Mouse (Mus musculus): ENCODE data around the gene Tceal1. TPM values are rescaled to one million over a fixed set of nuclear protein-coding genes. Genes with fewer than 3 reads are reported as not detected.
"Not testable (repeated sequence)": the region's sequence is repeated elsewhere in the genome, so short reads cannot be mapped to it uniquely, and the experiment has no call there.

Gene Tceal1
- polyA plus RNA-seq, 1 experiment from 2014 or later: 27.7 TPM

DNA sequence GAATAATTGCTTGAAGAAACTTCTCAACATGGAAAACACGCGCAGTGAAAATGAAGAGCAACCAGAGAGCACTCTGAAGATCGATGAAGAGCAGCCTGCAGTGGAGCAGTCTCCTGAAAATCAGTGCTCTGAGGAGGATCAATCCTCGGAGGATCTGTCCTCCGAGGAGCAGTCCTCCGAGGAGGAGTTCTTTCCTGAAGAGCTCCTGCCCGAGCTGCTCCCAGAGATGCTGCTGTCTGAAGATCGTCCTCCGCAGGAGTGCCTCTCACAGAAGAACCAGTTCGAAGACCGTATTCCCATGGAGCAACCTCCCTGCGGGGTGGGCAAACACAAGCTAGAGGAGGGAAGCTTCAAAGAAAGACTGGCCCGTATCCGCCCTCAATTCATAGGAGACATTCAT lies 1.0 kb downstream of the Tceal1 start:
- Histone ChIP-seq H3K27me3 (replicated peaks; ENCODE audit: control insufficient read depth, insufficient read depth, low read length) (no peaks in the 10 kb centered on the region), H3K4me2 (ENCODE audit: low read length) (peak overlapping the region; percentile 55), H3K4me3 (ENCODE audit: low read length) (peak overlapping the region; percentile 50), H3K36me3 (ENCODE audit: control insufficient read depth, insufficient read depth, low read length) (no peaks in the 10 kb centered on the region), H3K4me1 (ENCODE audit: control insufficient read depth, insufficient read depth, low read depth, low read length) (no peaks in the 10 kb centered on the region), H3K27ac (ENCODE audit: low read depth, low read length) (peak overlapping the region; percentile 90), H3K9me3 (ENCODE audit: control insufficient read depth, low read length) (no peaks in the 10 kb centered on the region), H3K9ac (ENCODE audit: low read depth, low read length) (peak overlapping the region; percentile 72)
- WGBS: 26% methylated on average over 14 of the region's 14 CpGs
- peak; percentile 43; the same call in 1 of the 2 replicates for ATAC-seq

DNA sequence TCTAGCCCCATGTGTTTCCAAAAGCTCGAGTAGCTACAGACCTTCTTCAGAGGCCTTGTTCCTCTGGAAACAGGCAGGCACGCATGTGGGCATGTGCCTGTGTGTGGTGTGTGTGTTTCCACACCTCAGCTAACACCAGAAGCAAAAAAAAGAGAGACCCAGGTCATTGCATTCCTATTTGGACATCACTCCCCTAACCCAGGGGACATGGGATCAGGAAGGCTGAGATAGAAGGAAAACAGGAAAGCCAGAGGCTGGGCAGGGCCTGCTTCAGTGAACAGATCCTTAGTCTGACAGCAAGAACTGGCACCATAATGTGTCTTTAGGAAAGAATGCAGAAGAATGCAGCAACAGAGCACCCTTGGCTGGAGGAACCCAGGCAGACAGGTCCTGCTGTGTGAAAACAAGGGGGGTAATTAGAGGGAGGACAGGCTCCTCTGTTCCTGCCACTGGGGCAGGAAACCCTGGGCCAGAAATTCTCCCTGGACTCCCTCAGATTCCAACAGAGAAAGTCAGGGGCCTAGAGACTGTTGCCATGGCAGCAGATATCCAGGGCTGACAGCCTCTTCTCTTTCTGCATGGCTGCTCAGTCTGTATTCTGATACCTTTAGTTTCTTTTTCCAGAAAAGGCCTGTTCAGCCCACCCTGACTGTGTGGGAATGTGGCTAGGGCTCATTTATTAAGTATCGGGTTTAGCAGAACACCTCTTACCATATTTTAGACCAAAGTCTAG lies 7.1 kb downstream of the Tceal1 start:
- H3K9me3 ChIP-seq (ENCODE audit: control insufficient read depth, low read length); H3K4me2 ChIP-seq (ENCODE audit: low read length); H3K27ac ChIP-seq (ENCODE audit: low read depth, low read length); H3K27me3 ChIP-seq (replicated peaks; ENCODE audit: control insufficient read depth, insufficient read depth, low read length); H3K36me3 ChIP-seq (ENCODE audit: control insufficient read depth, insufficient read depth, low read length); H3K4me1 ChIP-seq (ENCODE audit: control insufficient read depth, insufficient read depth, low read depth, low read length); H3K4me3 ChIP-seq (ENCODE audit: low read length); H3K9ac ChIP-seq (ENCODE audit: low read depth, low read length): not testable (repeated sequence)
- peak; percentile 96 for ATAC-seq
- 21% methylated on average over 3 of the region's 3 CpGs for WGBS

DNA sequence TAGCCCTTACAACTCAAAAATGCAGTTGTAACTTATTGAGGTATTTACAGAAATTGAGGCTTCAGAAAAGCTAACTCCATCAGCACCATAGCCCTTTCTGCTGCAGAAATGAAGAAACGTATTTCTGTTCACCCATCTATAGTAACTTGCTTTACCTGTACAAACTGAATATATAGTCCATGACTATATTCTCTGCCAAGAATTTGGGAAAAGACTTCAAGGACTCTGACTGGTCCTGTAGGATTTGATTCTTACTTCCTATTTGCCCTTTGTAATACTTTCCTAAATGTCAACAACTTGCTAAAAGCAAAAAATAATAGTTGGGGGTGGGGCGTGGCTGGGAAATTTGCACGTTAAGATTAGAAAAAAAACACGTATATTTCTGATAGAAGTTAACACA lies 24.2 kb downstream of the Tceal1 start:
- WGBS: 92% methylated on average over 4 of the region's 4 CpGs
- no peak overlapping the region for H3K9ac ChIP-seq (ENCODE audit: low read depth, low read length)

DNA sequence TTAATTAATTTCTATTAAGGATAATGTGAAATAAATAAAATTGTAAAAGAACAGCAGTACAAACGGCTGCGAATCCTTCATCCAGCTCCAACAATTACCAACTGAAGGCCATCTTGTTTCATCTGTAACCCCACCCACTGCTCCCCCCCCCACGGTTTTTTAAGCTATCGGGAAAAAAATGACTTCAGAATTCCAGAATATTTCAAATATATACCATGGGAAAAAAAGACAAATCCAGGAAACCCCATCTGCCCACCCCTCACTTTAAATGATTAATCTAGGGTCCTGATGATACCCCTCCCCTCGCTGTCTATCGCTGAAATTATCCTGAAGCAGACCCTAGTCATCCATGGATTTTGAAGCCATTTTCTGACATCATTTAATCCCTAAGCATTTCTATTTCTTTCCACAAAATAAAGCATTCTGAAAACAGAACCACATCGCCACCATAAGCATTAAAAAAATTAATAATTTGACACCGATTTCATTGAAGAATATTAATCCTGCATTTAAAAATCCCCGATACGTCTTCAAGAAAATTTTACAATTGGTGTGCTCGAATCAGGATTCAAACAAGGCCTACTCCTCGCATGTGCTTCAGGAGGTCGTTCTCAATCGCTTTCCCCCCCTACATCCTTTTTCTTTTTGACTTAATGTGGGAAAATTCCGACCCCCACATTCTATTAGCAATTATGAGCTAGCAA lies 32.5 kb downstream of the Tceal1 start:
- Histone ChIP-seq H3K27ac (ENCODE audit: low read depth, low read length) (peak overlapping the region; percentile 66; the same call in 1 of the 2 replicates), H3K4me2 (ENCODE audit: low read length) (peak overlapping the region; percentile 33), H3K27me3 (replicated peaks; ENCODE audit: control insufficient read depth, insufficient read depth, low read length) (no peaks in the 10 kb centered on the region), H3K9me3 (ENCODE audit: control insufficient read depth, low read length) (no peaks in the 10 kb centered on the region), H3K4me1 (ENCODE audit: control insufficient read depth, insufficient read depth, low read depth, low read length) (peaks cover 7% of the 10 kb centered on the region), H3K9ac (ENCODE audit: low read depth, low read length) (peak overlapping the region; percentile 71), H3K36me3 (ENCODE audit: control insufficient read depth, insufficient read depth, low read length) (no peaks in the 10 kb centered on the region), H3K4me3 (ENCODE audit: low read length) (peak overlapping the region; percentile 53)
- no peak for ATAC-seq
- 23% methylated on average over 15 of the region's 15 CpGs for WGBS

More for the DNA sequence above, 24.2 kb downstream of the Tceal1 start:
- no peaks in the 10 kb centered on the region for H3K27me3 ChIP-seq (replicated peaks; ENCODE audit: control insufficient read depth, insufficient read depth, low read length)
- H3K4me2 ChIP-seq (ENCODE audit: low read length): no peak overlapping the region
- H3K27ac ChIP-seq (ENCODE audit: low read depth, low read length): no peak overlapping the region
- no peaks in the 10 kb centered on the region for H3K36me3 ChIP-seq (ENCODE audit: control insufficient read depth, insufficient read depth, low read length)
- ATAC-seq: no peak
- H3K4me3 ChIP-seq (ENCODE audit: low read length): no peak overlapping the region
- no peaks in the 10 kb centered on the region for H3K9me3 ChIP-seq (ENCODE audit: control insufficient read depth, low read length)
- H3K4me1 ChIP-seq (ENCODE audit: control insufficient read depth, insufficient read depth, low read depth, low read length): no peaks in the 10 kb centered on the region

DNA sequence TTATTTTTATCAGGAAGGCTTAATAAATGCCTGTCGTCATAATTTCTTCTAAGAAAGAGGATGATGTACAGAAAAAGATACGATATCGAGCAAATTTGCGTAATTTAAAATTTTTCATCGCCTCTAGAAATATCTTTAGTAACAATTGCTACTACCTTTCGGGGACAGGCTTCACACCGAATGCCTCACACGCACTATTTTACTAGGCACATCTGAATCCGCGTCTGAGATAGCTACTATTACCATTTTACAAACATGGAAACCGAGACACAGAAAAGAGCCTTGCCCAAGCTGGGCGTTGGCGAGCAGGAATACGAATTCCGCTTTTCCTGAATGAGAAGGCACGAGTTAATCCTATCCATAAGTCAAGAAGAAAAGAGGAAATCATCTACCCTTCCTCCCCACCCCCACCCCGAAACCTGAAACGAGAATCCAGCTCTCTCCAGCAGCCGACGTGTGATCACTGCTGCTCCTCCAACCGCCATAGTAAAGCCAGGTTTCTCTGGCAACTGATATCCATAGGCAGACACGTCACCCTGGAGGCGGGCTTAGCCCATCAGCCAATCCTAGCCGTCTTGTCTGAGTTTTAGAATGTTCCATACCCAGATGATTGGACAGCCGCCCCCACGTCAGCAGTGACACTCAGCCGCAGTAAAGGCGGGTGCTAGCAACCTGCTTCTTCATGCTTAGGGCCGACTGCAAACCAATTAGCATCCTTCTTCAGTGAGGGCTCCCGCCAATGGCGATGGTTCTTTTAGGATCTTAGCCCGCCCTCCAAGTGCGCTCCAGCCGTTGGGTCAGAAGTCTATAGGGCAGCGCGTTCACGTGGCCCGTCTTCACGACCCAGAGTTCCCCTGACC lies 33.2 kb downstream of the Tceal1 start:
- WGBS: 17% methylated on average over 39 of the region's 39 CpGs
- H3K27me3 ChIP-seq (replicated peaks; ENCODE audit: control insufficient read depth, insufficient read depth, low read length): no peaks in the 10 kb centered on the region
- H3K4me3 ChIP-seq (ENCODE audit: low read length): peak overlapping the region; percentile 53
- peak overlapping the region; percentile 71 for H3K9ac ChIP-seq (ENCODE audit: low read depth, low read length)
- ATAC-seq: peak; percentile 98
- peak overlapping the region; percentile 33; the same call in 1 of the 2 replicates for H3K4me2 ChIP-seq (ENCODE audit: low read length)
- H3K36me3 ChIP-seq (ENCODE audit: control insufficient read depth, insufficient read depth, low read length): no peaks in the 10 kb centered on the region
- H3K27ac ChIP-seq (ENCODE audit: low read depth, low read length): peak overlapping the region; percentile 87
- peaks cover 7% of the 10 kb centered on the region for H3K4me1 ChIP-seq (ENCODE audit: control insufficient read depth, insufficient read depth, low read depth, low read length)
- H3K9me3 ChIP-seq (ENCODE audit: control insufficient read depth, low read length): no peaks in the 10 kb centered on the region

DNA sequence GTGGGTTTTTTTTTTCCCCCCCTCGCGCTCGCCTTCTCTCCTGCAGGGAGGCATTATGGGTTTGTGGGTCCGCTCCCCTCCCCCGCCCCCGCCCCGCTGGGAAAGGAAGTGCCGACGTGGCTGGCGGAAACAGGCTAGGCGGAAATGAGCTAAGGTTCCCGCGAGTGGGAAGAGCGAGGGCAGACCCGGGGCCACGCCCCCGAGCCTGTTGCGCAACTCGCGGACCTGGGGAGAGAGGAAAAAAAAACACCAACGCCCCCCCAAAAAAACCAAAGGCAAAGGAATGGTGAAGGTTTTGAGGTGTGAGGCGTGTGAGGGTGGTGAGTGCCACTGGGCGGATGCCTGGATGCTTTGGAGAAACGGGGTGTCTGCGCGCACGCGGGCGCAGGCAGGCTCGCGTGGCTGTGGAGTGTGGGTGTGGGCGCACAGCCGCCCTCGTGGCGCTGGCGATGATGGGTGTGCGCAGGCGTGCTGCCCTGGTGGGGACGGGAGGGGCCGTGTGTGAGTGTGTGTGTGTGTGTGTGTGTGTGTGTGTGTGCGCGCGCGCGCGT lies 33.9 kb downstream of the Tceal1 start:
- no peaks in the 10 kb centered on the region for H3K36me3 ChIP-seq (ENCODE audit: control insufficient read depth, insufficient read depth, low read length)
- peak overlapping the region; percentile 87 for H3K27ac ChIP-seq (ENCODE audit: low read depth, low read length)
- peak overlapping the region; percentile 43 for H3K4me3 ChIP-seq (ENCODE audit: low read length)
- H3K4me2 ChIP-seq (ENCODE audit: low read length): peak overlapping the region; percentile 57
- peak; percentile 78 for ATAC-seq
- WGBS: 25% methylated on average over 38 of the region's 46 CpGs
- peak overlapping the region; percentile 52 for H3K9ac ChIP-seq (ENCODE audit: low read depth, low read length)
- H3K27me3 ChIP-seq (replicated peaks; ENCODE audit: control insufficient read depth, insufficient read depth, low read length): no peaks in the 10 kb centered on the region
- H3K4me1 ChIP-seq (ENCODE audit: control insufficient read depth, insufficient read depth, low read depth, low read length): peaks cover 7% of the 10 kb centered on the region
- H3K9me3 ChIP-seq (ENCODE audit: control insufficient read depth, low read length): no peaks in the 10 kb centered on the region

DNA sequence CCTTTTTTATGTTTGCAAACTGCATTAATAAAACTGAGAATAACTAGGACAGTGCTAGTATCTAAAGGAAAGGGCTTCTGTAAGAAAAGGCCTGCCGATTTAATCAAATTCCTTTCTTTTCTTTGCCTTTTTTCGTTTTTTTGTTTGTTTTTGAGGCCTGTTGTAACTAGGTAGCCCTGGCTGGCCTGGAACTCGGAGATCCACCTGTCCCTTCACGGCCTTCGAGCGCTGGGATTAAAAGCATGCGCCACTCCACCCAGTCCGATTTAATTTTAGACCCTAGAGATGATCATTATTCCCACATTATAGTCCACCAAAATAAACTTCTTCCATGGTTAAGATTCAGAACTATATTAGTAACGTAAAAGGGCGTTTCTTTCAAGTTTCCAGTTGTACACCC lies 34.5 kb downstream of the Tceal1 start:
- peak overlapping the region; percentile 57 for H3K4me2 ChIP-seq (ENCODE audit: low read length)
- H3K27me3 ChIP-seq (replicated peaks; ENCODE audit: control insufficient read depth, insufficient read depth, low read length): no peaks in the 10 kb centered on the region
- H3K4me3 ChIP-seq (ENCODE audit: low read length): peak overlapping the region; percentile 43
- H3K4me1 ChIP-seq (ENCODE audit: control insufficient read depth, insufficient read depth, low read depth, low read length): peaks cover 7% of the 10 kb centered on the region
- peak overlapping the region; percentile 52 for H3K9ac ChIP-seq (ENCODE audit: low read depth, low read length)
- H3K27ac ChIP-seq (ENCODE audit: low read depth, low read length): peak overlapping the region; percentile 87
- H3K9me3 ChIP-seq (ENCODE audit: control insufficient read depth, low read length): no peaks in the 10 kb centered on the region
- H3K36me3 ChIP-seq (ENCODE audit: control insufficient read depth, insufficient read depth, low read length): no peaks in the 10 kb centered on the region
- ATAC-seq: no peak
- 27% methylated on average over 10 of the region's 10 CpGs for WGBS

DNA sequence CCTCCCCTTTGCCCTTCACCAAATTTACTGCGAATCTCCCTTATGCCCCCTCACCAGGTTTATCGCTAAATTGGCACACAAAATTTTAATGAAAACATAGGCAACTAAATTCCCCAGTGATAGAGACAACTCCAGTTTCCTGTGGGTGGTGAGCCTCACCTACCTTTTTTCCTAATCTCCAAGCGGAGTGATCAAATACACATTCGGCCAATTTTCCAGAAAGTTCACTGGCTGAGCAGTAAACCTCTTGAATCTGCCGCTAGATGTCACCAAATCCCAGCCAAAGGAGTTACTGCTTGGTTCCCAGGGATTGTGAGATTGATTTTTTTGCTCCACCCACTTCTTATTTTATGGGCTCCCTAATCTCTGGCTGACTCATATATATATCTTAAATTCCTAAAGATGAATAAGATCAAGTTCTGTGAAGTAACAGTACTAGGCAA lies 34.9 kb downstream of the Tceal1 start:
- Histone ChIP-seq H3K4me3 (ENCODE audit: low read length) (peak overlapping the region; percentile 43), H3K27ac (ENCODE audit: low read depth, low read length) (peak overlapping the region; percentile 87), H3K4me1 (ENCODE audit: control insufficient read depth, insufficient read depth, low read depth, low read length) (peaks cover 7% of the 10 kb centered on the region), H3K9me3 (ENCODE audit: control insufficient read depth, low read length) (no peaks in the 10 kb centered on the region), H3K9ac (ENCODE audit: low read depth, low read length) (0 out of 2 replicates have a peak overlapping the region, but pooled peaks have one; percentile 52), H3K27me3 (replicated peaks; ENCODE audit: control insufficient read depth, insufficient read depth, low read length) (no peaks in the 10 kb centered on the region), H3K36me3 (ENCODE audit: control insufficient read depth, insufficient read depth, low read length) (no peaks in the 10 kb centered on the region), H3K4me2 (ENCODE audit: low read length) (peak overlapping the region; percentile 57)
- no peak for ATAC-seq
- 25% methylated on average over 5 of the region's 5 CpGs for WGBS
